Mouse (Mus musculus): ENCODE measurements around the gene Smad3.

GRCm38 (mm10) chr9:63724750-63725149 lies 33.0 kb downstream of the Smad3 start:
- TF ChIP-seq POLR2A (IDR thresholded peaks at IDR 0.05; ENCODE audit: borderline replicate concordance, extremely low read depth, insufficient read depth, insufficient read length, poor library complexity, severe bottlenecking) (no peak), CTCF (IDR thresholded peaks at IDR 0.05; ENCODE audit: borderline replicate concordance, extremely low read depth, insufficient read depth, insufficient read length) (no peak)

Measured in brain, embryonic 14.5 days (tissue).